Comparison of ENCODE assay signal across 8 mouse cellular contexts in genomic region chr13:93939363-93940127, GRCm38 (mm10).
DNase-seq lines count a peak whose midpoint lies in the region; ATAC-seq lines count a peak whose summit lies in the region.

No protein-coding gene starts in this region.

- H3K27ac ChIP-seq in intestine, embryonic 15.5 days = peak overlapping the region; percentile 38; the same call in 1 of the 2 replicates

- no peak overlapping the region for H3K9ac ChIP-seq in intestine, embryonic 15.5 days

- H3K9me3 ChIP-seq in intestine, embryonic 15.5 days = no peaks in the 10 kb centered on the region

- 0 out of 2 replicates have a peak, but pooled peaks have one; percentile 49 for ATAC-seq in erythroblast, adult 5-6 weeks (replicated peaks; ENCODE audit: low FRiP score, poor library complexity, severe bottlenecking)
- ATAC-seq in intestine, embryonic 15.5 days = peak; percentile 67
- ATAC-seq in monocyte, adult 5-6 weeks (replicated peaks; ENCODE audit: insufficient number of reproducible peaks, low FRiP score, low TSS enrichment, poor library complexity, severe bottlenecking) = peak; percentile 24; the same call in 1 of the 2 replicates

- no peaks in the 10 kb centered on the region for H3K36me3 ChIP-seq in intestine, embryonic 15.5 days

- WGBS in intestine, embryonic 15.5 days = 32% methylated on average over 6 of the region's 6 CpGs

- H3K4me2 ChIP-seq in intestine, embryonic 15.5 days (replicated peaks) = 0 out of 2 replicates have a peak overlapping the region, but pooled peaks have one; percentile 1

- peaks cover 10% of the 10 kb centered on the region; the same call in 1 of the 2 replicates for H3K4me1 ChIP-seq in intestine, embryonic 15.5 days (replicated peaks)

- H3K4me3 ChIP-seq in intestine, embryonic 15.5 days (replicated peaks) = no peak overlapping the region

- no peaks in the 10 kb centered on the region for H3K27me3 ChIP-seq in intestine, embryonic 15.5 days (replicated peaks)

- peak; percentile 65 to 76 for DNase-seq in kidney, postnatal 4 days
- DNase-seq in kidney, adult 9 months = no peak
- no peak for DNase-seq in right cerebral cortex, postnatal 4 days
- no peak for DNase-seq in retina, postnatal 1 day
- no peak for DNase-seq in right cerebral cortex, postnatal 14 days

Comparison
In these comparisons a context has a peak if more than half of its experiments do, and no peak if none do; other contexts are left out.
1. DNase-seq: peak in kidney, postnatal 4 days (2 of 2); none in kidney, adult 9 months (single experiment), right cerebral cortex, postnatal 4 days (single experiment), retina, postnatal 1 day (single experiment) and right cerebral cortex, postnatal 14 days (single experiment).
2. Peak in every context shown above with its lines, with median percentiles within 50 percentile points of each other: ATAC-seq.